Mouse (Mus musculus) embryo, embryonic 10.5 days (tissue): ENCODE measurements at regions not wholly inside any gene's neighbourhood (a gene's known extent, or its start where the extent isn't known, plus 50 kb on each side); places are given as distances from the start of the nearest gene placed in this dataset.

Source experiments
- DNase-seq: peaks from one replicate; pipeline ENCODE4 v3.0.0-alpha.2; 2015; ENCODE audit warnings: low spot score

DNA sequence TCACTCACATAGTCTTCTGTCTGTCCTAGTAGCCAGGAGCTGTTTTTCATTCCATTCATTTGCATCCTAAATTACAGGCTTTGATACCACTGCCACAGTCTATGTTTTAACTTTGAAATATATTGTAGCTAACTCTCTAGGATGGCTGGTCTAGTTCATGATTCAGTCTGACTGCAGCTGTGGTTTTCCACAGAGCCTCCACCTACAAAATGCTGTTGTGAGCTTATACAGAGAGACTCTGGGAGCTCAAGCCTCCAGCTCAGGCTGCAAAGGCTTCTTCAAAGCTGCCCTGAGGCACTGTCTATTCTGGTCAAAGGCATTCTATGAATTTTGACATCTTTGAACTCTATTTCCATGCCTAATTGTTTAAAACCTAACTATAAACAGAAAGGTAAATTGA is 2326.5 kb upstream of the Gm7489 start:
- DNase-seq = no peak

DNA sequence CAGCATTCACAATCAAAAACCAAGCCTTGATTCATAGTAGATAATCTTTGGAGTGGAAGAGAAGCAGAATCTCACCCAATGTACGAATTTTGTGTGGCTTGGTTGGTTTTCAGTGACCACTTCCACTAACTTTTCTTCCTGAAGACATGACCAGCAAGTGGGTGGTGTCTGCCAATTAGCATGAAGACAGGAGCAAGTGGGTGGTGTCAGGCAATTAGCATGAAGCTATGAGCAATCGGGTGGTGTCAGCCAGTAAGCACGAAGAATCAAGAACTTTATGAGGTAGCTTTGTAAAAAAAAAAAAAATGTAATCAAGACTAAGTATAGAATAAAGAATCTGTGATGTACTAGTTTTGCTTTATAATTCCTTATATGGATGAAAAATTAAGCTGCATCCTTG is 2319.2 kb upstream of the Gm7489 start:
- no peak for DNase-seq

DNA sequence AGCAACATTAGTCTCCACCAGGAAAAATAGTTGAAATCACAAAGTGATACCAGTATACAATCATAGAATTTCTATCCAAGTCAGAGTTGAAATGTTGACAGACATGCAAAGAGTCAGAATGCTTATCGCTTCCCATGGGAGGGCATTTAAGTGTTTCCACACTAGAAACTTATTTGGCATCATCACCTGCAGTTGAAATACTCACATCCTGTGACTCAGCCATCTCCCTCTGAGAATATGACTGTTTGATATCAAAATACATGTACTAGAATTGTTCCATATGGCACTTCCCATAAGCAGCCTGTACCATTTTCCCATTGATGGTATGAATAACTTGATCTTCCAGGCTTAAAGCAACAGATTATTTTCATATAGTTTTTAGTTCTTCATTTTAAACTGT is 2314.1 kb upstream of the Gm7489 start:
- no peak for DNase-seq

DNA sequence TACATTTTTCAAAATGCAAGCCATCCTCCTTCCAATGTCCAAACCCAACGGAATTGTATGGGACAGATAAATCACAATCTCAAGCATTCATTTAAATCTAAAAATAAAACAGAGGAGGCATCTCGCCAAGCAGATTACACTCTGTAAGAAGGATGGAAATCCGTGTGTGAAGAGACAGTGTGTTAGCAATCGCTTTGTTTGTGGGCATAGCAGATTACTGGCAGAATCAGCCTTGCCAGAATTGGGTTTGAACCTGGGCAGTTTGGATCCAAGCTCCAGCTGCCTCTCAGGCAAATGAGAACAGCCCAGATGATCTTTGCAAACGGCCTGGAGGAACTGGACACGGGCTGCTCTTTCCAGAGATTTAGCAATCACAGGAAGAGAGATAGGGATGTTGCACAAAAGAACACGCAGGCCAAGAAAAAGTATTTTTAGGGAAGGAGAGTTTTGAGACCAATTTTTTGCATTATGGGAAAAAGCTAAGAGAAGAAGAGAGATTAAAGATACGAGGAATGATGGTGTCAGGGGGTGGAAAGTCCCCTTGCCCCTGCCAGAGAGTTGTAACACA is 2310.1 kb upstream of the Gm7489 start:
- no peak for DNase-seq

DNA sequence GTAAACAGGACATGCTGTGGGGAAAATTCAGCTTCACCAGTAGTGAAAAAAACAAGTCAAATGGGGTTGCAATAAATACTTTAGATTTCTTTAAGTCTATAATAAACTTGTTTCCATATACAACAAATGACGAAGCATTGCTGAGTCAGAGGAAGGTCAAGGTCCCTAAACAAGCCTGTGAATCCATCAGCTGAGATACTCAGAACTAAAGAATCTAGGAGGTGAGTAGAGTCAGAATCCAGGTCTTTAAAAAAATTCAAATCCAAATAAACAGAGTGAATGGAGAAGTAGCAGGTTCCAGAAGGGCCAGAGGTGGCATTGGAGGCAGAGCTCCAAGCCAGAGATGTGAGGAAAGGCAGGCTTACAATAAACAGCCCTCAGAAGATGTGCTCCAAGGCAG is 2301.1 kb upstream of the Gm7489 start:
- DNase-seq = no peak

DNA sequence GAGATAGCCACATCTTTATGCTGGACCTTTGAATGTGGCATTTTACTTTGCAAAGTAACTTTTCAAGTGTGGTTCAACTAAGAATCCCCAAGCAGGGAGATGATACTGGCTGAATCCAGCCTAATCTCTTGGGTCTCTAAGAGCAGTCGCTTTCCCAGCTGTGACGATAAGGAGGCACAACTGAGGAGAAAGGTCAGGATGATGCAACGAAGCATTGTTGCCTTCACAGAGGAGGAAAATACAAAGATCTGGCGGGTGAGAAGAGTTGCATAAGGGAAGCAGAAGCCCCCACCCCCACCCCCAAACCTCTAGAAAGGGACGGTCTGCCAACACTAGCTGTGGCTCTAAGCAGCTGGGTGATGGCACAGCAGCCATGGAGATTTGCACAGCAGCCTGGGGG is 2298.6 kb upstream of the Gm7489 start:
- no peak for DNase-seq

DNA sequence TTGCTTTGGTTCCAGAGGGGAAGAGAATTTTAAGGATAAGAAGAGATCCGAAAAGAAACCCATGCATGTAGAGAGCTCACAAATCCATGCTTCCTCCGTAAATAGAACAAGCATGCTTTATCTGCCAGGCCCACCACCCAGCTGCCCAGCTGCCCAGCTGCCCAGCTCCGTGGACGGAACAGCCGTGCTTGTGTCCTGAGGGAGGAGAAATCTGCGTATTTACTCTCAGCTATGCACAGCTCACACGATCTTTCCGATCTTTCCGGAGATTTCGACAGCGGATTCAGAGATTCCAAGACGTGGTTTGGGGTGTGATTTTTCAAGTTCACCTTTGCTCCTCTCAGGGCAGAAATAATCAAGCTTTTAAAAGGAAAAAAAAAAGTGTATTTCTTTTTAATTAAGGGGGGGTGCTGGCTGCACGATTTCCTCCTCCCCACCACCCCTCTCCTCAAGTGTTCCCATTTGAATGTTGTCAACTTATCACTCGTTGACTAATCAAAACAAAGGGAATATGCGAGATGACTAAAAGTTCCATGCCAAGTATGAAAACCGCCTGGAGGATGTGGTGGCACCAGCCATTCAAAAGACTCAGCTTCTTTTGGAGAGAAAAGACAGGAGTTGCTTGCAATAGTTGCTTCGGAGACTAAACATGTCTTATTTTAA is 2293.2 kb upstream of the Gm7489 start:
- no peak for DNase-seq

DNA sequence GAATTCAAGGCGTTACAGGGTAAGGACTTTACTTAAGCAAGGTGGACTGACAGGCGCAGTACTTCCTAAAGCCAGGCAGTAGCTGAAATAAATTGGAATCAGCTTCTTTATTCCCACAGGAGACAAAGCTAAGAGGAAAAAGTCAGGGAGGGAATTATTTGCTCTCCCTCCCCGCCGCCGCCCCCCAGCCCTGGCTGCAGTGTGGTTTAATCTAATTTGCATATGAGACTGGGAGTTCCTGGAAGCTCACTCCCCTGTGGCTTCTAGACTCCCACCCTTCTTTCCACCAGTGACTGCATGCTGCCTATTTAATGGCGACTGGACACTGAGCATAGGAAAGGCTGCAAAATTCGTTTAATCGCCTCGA is 2292.7 kb upstream of the Gm7489 start:
- no peak for DNase-seq

DNA sequence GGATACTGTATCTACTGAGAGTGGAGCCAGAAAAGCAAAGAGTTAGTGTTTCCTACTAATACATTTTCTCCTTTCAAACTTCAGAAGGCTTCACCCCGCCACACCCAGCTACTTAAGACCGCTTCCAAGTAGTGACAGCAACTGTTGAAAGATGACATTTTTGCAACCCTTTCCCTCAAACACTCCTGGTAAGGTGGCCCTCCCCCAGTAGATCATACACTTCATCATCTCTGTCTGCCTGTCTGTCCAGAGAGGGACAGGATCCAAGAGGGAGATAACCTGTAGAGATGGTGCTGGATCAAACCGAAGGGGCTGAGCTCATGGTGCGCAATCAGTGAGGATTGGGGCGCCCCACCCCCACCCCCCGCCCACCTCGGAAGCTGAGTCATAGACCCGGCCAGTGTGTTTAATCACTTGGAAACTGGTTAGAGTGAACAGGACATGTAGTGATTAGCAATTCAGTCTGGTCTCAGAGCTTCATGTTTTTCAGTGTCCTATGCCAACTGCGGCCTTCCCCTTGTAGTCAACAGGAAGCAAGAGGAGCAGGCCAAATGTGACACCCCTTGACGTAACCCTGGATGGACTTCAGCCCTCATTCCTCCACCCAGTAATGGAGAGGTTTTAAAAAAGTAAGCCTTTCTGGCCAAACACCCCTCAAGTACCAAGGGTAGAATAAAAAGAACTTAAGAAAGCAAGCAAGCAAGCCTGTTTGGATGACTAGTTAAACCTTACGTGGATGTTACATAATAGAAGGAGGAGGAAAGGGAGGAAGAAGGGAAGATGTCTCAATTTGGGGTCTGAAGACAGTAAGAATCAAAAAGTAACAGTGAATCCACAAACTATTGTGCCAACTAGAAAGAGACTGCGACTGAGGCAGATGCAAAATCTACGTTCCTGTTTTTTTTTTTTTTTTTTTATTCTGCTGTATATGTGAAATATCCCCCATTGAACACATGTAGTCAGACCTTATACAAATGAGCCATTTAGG is 2291.9 kb upstream of the Gm7489 start:
- DNase-seq = no peak

DNA sequence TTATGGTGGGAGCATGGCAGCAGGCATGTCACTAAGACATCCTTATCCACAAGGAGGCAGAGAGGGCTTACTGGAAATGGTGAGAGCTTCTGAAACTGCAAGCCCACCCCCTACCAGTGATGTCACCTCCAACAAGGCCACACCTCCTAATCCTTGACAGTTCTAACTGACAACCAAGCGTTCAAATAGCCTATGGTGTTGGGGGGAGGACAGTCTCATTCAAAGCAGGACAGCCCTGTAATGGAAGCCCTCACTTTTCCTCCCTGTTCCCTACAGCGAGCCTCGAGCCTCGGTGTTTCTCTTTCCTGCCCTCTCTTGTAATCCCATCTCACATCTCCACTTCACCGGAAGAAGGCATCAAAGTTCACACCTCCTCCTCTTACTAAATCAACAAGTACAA is 2290.6 kb upstream of the Gm7489 start:
- peak; percentile 8 for DNase-seq

DNA sequence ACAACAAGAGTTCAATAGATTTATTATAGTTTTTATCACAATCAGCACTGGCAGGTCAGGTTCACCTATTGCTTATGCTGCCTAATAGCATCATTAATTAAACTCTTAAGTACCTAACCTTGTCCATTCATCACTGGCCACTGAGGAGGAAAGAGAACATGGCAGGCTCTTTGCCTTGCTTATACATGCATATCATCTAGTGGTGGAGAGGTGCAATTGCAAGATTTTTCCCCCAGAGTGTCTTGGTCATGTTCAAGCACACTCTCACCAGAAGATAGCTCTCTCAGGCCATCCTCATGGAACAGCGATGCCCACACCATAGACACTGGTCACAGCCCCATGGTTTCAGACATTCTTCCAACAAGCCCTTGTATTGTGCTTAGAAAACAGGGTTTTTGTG is 2289.1 kb upstream of the Gm7489 start:
- peak; percentile 58 for DNase-seq

DNA sequence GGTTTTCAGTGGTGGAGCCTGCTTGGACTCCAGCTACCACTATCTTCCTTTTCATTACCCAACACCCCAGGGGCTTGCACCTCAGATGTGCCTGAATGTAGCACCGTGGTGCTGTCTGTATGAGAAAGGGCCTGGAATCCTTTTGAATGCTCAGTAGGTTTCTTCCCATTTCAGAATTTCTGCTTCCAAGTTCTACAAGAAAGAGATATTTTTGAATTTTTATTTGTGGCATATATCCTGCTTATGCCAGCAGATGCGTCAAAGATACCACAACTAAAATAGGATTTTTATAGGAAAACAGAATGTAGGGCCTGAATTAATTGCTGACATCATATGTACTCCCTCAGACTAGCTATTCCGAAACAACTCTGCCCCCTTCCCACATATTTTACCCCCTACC is 2286.9 kb upstream of the Gm7489 start:
- no peak for DNase-seq

DNA sequence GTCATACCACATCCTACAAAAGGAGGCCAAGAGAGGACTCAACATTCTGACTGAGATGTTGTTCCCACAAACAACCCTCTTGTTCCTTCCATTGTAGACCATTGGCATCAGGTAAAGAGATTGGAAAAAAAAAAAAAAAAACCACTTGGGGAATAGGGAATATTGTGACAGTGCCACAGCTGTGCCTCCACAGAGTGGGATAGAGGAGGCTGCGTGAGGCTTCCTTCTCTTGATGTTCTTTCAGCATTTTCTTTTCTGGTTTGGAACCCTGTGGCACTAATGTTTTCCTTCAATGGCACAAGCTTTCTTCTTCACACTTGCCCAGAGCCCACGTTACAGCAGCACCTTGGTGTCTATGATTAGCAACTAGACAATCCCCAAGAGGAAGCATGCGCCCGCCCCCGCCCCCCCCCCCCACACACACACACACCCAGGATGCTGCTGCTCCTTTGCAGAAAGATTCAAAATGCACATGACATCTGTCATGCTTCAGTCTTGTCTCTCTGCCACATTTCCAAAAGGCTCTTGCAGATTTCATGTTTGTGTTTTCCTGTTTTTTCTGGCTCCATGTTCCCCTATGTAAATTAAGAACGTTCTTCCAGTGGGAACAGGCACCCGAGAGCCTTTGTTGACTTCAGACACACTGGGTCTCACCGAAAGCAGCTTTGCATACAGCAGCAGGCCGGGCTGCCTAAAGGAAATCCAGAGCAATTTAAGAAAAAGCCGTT is 2283.4 kb upstream of the Gm7489 start:
- DNase-seq = no peak

DNA sequence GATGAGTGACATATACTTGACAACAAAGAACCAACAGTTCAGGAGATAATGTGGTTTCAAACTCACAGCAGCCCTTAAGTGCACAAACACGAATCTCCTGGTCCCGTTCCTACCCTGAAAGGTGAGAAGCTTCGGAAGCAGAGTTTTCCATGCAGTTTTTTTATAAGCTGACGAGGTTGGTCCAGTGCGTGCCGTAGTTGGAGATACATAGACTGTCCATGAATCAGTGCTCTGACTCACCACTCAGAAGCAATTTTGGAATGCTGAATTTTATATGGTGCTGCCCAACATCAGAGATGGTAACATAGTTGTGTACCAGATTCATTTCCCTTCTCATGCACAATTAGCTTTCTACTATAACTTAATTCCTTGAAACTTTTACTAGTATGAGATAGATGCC is 2263.3 kb upstream of the Gm7489 start:
- DNase-seq = no peak

DNA sequence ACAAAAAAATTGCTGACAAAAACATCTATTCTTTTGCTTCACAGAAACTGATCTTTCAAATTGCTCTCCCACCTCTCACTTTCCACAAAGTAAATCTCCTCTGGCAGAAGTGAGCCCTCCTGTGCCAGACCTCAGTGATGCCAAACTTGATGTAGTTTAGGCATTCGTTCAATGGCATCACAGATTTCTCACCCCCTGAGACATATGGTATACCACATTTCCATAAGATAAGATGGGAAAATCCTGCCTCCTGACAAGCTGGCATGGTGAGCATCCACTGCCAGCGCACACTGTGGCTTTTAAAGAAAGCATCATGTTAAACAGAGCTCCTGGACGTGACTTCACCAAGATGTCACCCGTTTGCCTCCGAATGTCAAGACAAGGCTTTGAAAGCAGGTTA is 2257.2 kb upstream of the Gm7489 start:
- no peak for DNase-seq

DNA sequence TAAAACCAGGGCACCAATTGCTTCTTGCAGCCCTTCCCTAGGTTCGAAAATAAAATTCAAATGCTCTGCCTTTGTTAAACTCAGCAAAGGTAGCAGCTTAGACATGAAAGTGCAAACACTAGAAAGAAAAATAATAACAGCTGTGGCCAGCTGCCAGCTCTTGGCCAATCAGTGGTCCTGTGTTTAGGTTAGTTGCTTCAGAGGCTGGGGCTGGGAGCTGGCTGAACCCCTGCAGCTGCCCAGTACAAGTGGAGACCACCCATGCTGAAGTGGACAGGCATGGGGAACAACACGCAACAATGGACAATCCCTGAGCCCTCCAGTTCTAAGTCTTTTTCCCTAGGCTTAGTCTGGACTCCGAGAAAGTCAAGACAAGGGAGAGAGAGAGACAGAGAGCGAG is 2256.2 kb upstream of the Gm7489 start:
- DNase-seq = peak; percentile 54

DNA sequence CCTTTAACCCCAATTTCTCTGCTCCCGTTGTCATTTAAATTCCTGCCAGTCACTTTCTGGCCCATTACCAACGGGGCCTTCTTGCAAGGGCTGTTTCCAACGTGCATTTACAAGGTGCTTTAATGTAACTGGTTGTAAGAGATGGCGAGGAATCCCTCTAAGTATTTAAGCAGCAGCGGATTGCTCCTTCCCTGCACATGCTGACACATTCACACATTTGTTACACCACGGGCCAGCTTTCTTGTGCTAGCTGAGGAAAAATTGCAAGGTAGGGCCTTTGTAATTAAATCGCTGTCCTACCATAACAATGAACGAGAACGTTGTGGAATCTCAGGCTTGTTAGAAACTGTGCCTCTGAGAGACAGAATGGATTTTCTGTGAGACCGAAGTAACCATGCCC is 2252.8 kb upstream of the Gm7489 start:
- DNase-seq = no peak

DNA sequence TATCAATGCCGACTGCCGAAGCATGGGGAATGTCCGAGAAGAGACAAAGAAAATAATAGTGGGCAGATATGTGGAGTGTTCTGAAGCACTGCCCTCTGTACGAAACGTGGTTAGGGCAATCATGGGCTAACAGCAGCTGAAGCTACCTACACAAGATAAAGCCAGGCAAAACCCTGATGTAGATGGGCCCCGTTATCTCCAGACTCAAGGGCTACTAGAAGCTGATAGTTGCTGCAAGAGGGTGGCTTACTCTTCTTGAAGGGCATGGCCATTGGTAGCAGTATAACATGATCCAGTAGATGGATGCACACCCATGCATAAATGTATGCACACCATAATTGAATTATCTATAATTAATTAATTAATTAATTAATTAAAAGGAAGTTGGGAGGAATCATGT is 2251.6 kb upstream of the Gm7489 start:
- no peak for DNase-seq

DNA sequence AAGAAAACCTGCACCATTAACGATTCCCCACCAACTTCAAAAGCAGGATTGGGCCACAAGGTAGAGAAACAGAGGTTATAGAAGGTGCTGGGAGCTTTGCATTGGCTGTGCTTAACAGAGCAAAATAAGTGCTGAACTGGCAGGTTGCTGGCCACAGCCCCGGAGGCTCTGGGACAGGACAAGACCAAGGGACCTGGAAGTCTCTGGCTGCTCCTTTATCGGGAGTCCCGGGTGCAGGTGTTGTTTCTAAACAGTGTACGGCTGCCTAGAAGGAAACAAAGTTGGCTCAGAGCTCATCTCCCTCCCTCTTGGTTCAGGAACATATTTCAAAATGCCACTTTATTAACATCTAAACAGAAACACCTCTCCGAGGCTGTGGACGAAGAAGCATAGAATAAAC is 2250.0 kb upstream of the Gm7489 start:
- no peak for DNase-seq

DNA sequence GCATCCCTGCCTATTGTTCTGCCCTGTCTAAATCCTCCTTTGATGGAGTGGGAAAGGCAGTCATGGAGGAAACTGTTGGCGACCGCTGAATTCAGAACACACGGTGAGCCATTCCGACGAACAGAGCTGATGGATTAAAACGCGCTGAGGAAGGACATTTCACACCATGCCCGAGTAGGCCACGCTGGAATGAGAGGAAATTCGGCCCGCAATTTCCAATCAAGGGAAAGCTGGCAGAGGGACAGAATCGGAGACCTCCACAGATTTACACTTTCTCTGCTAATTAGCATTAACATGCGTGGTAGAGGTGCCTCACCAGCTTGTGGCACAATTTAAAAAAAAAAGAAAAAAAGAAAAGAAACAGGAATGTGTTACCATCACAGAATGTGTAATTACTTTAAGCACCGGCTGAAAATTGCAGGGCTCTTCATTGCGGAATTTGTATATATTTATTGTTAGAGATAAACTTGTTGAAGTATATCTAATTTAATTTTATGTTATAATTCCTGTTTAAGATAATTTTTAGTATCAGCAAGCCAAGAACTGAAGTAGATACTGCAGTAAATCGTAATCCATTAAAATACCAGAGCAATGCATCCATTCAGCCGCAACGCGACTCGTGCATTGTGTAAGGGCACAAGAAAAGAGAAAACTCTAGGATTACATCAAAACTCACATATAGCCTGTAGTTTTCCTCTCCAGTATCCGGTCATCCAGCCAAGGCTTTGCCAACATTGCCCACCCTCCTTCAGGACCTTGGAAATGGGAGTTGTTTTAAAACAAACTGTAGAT is 2249.4 kb upstream of the Gm7489 start:
- peak; percentile 26 for DNase-seq

DNA sequence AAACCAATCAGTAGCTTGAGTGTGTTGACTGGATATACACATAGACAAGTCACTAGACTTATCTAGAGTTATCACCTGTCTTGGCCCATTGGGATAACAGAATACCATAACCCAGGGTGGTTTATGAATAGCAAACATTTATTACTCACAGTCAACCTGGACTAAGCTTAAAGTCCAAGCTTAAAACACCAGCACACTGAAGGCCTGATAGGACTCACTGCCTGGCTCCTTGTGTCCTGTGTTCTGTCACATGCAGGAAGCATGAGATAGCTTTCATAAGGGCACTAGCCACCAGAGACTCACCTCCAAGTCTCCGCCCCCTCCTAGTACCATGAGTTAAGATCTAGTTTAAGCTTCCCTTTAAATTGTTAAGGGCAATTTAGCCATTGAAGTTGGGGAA is 2247.1 kb upstream of the Gm7489 start:
- no peak for DNase-seq
